Mouse (Mus musculus) c-Kit-positive CD71-positive TER-119-negative erythroid progenitor cells, embryonic 14.5 days (primary cell): ENCODE data around the gene Calr.

Source experiments
- DNase-seq: peaks from one replicate; pipeline ENCODE4 v3.0.0-alpha.2; 2013; ENCODE audit warnings: low read depth

Gene Calr

DNA sequence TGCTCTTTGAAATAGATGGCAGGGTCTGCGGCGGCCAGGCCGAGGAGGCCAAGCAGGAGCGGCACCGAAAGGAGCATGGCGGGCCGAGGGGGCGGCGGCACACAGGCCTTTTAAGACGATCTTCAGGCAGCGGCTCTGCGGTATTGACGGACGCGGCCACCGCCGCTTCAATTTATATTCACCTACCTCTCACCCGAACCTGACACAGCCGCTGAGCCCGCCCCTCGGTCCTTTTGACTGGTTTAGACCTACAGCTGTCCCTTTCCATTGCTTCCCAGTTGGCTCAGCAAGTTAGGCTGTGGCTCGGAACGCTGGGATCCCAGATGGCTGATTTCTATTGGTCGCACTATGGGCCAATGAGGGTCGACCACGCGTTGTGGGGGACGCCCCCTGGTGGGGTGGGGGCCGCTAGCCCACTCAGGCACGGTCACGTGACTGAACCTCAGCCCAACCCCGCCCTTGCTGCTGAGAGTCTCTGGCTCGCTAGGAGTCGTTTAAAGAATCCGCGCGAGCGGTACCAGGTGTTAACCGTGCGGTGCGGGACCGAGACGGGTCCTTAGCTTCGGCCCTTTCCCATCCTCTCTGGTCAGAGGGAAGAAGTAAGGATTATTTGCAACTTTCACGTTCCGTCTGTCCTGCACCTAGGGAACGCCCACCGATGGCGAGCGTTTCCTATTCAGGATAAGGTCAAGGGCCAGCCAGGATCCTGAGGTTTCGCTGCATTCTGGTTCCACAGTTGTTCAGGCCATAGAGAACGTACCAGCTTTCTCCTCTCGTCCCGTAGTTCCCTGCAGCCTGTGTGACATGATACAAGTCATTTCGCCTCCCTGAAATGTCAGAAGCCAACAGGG is at the start of gene Calr:
TSS of gene Calr (minus strand) at position 213 of the 851 bp plus-strand sequence.
- peak; percentile 100 for DNase-seq

DNA sequence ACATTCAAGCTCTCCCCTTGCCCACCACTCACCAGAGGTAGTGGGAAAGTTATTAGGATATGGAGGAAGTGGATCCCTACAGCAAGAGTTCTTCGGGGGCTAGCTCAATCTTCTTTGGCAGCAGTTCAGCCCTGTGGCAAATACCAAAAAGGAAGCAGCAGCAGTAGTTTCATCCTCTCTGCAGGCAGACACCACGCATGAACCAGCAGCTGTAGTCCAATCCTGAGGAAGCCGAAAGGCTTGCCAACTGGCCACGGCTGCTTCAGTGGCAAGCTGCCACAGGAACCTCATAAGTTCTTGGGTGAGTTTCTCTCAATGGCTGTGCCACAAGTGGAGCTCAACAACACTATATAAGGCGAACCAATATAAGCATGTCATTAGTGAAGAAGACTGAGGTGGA is 49.2 kb upstream of the Calr start:
- DNase-seq: no peak

- DNase-seq: peak; percentile 98
Observed at GRCm38 (mm10) chr8:84893709-84894134, 47.0 kb upstream of the Calr start, which contains the start of gene Gcdh. Gene Gcdh (minus strand): TSS chr8:84893921.

GRCm38 (mm10) chr8:84892993-84893708 is 46.4 kb upstream of the Calr start:
- no peak for DNase-seq

GRCm38 (mm10) chr8:84889141-84889540 is 42.4 kb upstream of the Calr start:
- no peak for DNase-seq

GRCm38 (mm10) chr8:84888280-84888679 is 41.5 kb upstream of the Calr start:
- DNase-seq: no peak

DNA sequence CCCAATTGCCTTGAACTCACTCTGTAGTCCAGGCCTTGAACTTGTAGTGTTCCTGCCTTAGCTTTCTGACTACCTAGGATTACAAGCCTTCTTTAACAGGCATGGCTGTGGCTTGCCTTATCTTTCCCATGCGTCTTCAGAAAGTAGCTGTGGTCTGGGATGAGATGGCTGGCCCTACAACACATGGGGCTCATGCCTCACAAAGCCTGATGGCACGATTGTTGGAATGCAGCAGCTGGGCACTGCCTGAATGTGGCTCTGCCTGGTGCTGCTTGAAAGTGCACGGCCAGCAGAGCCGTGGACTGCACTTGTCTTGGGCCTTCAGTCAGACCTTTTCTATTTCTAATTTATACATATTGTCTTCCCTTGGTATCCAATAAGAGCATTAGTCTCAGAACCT is 38.0 kb upstream of the Calr start:
- DNase-seq: no peak

GRCm38 (mm10) chr8:84878915-84879314 is 32.2 kb upstream of the Calr start:
- no peak for DNase-seq

DNA sequence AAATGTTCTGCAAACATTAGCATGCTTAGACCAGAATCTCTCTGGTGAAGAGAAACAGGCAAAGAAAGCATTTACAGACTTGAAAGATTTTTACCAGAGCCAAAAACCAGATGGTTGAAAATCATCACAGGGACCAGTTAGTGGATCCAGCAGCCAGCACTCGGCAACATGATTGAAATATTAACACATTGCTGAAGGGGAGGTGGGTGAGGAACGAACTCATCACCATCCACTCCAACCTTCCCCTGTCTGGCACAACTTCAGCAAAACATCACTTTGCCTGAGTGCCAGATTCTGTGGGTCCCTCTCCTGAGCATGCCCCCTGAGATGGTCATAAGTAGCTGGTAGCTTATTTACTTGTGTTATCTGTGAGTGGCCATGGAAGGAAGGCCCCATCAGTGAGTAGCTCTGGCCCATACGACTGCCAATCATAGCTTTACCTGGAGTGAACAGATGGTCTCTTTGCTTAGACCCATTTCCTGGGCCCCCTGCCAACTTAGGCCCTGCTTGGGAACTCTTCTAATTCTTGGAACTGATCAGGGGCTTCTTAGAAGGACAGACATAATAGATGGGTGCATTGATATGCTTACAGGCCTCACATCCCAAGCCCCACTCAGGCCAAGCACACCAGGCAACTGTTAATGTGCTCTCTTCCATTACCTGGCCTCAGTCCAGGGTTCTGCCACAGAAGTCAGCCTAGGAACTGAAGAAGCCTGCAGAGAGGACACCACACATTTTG is 30.7 kb upstream of the Calr start:
- no peak for DNase-seq

- no peak for DNase-seq
Observed at GRCm38 (mm10) chr8:84874339-84874738, 27.6 kb upstream of the Calr start.

DNA sequence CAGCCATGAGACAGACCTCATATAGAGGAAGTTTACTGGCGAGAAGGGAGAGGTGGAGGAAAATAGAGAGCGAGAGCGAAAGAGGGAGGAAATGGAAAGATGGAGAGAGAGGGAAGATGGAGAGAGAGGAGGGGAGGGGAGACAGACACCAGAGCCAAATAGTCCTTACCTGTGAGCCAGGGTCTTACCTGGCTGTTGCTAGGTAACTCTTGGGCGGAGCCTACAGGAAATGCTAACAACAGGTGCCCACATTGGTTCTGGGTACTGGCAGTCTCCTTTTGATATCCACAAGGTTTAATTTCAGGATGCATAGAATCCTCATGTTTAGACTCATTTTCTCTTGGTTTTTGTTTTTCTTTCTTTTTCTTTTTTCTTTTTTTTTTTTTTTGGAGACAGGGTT is 26.3 kb upstream of the Calr start:
- no peak for DNase-seq

DNA sequence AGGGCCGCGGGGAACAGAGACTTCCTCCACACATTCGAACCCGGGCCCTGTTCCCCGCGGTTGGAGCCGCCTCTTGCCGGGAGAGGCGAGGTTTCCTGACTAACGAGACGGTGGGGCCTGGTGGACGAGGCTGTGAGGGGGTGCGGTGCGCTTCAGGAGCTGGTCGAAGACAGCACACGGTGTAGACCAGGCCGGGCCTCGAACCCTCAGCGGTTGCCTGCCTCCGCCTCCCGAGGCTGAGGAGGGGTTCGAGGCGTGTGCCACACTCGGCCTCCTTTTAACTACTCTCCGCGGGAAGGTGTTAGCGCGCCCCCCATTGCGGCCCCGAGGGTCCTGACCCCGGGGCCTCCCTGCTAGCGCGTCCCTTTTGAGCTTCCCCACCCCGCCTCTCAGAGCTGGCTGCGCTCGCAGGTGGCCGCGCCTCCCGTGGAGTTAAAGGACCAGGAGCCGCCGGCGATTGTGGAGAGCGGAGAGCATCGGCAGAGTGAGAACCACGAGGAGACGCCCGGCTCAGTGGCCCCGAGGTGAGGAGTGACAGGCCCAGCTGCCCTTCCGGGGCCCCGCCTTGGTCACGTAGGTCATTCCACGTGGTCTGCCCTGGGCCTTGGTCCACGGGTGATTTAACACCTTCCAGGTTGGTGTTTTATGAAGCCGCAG is 25.7 kb upstream of the Calr start:
- no peak for DNase-seq

DNA sequence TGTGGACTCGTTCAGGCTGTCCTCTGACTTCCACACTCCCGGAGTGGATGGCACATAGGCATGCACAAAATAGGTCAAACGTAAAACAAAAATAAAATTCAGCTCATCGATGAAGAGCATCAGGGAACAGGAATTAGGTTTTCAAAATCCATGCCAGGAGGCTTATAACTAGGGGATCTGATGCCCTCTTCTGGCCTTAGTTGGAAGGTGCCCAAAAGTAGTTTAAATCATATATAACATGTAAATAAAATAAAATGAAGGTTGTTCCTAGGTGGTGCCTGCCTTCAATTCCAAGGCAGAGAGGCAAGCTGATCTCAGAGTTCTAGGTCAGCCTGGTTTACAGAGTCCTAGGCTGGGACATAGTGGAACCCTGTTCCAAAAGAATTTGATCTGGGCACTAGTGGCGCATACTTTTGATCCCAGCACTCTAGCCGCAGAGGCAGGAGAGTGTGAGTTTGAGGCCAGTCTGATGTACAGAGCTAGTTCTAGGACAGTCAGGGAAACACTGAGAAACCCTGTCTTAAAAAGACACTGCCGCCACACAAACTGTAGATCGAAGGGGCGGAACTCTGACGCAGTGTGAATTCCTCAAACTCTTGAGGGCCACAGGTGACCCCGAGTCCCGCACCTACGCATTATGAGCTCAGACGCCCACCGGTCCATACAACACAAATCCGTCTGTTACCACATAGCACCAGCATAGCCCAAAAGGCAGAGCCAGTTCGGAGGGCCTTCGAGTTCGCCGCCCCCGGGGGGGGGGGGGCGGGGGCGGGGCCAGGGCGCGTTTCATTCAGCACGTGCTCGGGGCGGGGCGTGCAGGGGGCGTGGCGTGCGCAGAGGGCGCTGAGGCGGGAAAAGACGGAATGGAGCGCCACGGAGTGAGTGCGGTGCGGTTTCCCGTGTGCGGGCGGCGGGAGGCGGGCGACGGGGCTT is 24.9 kb upstream of the Calr start, which contains the start of gene Syce2:
TSS of gene Syce2 (plus strand) at position 736 of the 933 bp plus-strand sequence.
- DNase-seq: peak; percentile 68

- peak; percentile 93 for DNase-seq
Observed at GRCm38 (mm10) chr8:84856864-84857441, 10.2 kb upstream of the Calr start, which contains the start of gene Farsa. Gene Farsa (plus strand): TSS chr8:84856989.

GRCm38 (mm10) chr8:84856434-84856833 is 9.7 kb upstream of the Calr start:
- no peak for DNase-seq

GRCm38 (mm10) chr8:84847684-84848435 is 1.1 kb upstream of the Calr start:
- no peak for DNase-seq

GRCm38 (mm10) chr8:84846094-84846721 is 526 bp downstream of the Calr start:
- no peak for DNase-seq

DNA sequence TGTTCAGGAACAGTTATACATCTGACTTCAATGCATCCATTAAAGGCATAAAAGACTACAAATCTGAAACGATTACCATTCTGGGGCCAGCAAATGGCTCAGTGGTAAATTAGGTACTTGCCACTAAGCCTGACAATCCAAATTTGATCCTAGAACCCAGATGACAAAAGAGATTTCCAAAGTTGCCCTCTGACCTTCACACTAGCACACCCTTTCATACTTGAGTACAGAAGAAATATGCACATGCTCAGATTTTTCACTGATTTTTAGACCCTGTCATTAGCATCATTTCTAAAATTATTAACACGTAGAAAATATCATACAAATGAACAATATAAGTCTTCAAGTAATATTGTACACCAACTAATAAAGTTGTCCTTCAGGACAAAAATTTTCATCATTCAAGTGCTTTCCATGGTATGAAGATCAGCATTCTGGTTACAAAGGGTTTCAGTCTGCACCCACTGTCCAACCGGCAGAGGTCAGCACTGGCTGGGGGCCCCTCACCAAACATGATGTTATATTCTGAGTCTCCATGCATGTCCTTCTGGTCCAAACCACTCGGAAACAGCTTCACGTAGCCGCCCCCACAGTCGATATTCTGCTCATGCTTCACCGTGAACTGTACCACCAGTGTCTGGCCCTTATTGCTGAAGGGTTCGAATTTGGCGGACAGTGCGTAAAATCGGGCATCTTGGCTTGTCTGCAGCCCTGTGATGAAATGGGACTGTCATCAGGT is 1.2 kb downstream of the Calr start:
- no peak for DNase-seq
